Mouse (Mus musculus): ENCODE measurements at regions not wholly inside any gene's neighbourhood (a gene's known extent, or its start where the extent isn't known, plus 50 kb on each side); places are given as distances from the start of the nearest gene placed in this dataset.

GRCm38 (mm10) chr3:133874383-133874782 is 329.4 kb upstream of the Tet2 start:
- TF ChIP-seq POLR2A (IDR thresholded peaks at IDR 0.05; ENCODE audit: borderline replicate concordance, control insufficient read depth, low read depth, low read length) (no peak), CTCF (IDR thresholded peaks at IDR 0.05; ENCODE audit: control insufficient read depth, insufficient read depth, low read length) (no peak)

Data from bone marrow, adult 2 months (tissue).